Mouse (Mus musculus) spleen, adult 2 months (tissue): ENCODE results near the gene Gmds.

Experiments
- CTCF ChIP-seq: fragments of 200-500 bp; IDR thresholded peaks from 2 replicates; pipeline ENCODE4 v1.5.1; 2011; ENCODE audit warnings: mild to moderate bottlenecking, inconsistent platforms; ENCODE audit not compliant: insufficient read depth, insufficient read length, insufficient replicate concordance; ENCODE audit errors: extremely low read depth
- POLR2A ChIP-seq: fragments of 200-500 bp; IDR thresholded peaks from 2 replicates; pipeline ENCODE4 v1.6.1; 2011; ENCODE audit warnings: low read depth, low read length, inconsistent platforms

GRCm38 (mm10) chr13:31808116-31808803 is 530.3 kb downstream of the Gmds start:
- TF ChIP-seq CTCF (no peak), POLR2A (no peak)
